Mouse (Mus musculus) ES-Bruce4 (cell line): ENCODE measurements around the gene Bcl2l13.

ENCODE experiments used
- CTCF ChIP-seq: IDR thresholded peaks from one replicate; pipeline ENCODE4 v1.8.1; 2011; ENCODE audit warnings: low read depth, low read length
- EP300 ChIP-seq: IDR thresholded peaks from 2 replicates; pipeline ENCODE4 v1.6.1; 2011; ENCODE audit warnings: low read depth, low read length; ENCODE audit not compliant: insufficient read depth
- POLR2A ChIP-seq: IDR thresholded peaks from one replicate; pipeline ENCODE4 v1.8.1; 2011; ENCODE audit warnings: low read length; ENCODE audit not compliant: insufficient read depth

DNA sequence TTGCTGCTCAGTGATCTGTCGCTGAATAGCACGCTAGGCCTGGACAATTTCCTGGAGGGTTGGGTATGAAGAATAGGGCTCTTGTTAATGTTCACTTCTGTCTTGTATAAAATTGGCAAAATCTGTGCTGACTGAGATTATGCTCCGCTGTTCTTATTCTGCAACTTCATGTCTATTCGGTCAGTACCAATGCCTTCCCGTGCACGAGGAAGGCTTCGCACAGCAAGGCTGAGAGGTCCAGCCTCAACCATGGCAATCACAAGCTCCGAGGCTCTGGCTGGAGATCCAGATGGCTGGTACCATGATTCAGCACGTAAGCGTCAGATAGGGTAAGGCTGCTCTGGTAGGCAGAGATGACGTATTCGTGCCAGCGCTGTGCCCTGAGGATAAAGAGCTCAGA is 105.6 kb downstream of the Bcl2l13 start:
- TF ChIP-seq CTCF (no peak), POLR2A (no peak), EP300 (no peak)
